Mouse (Mus musculus) bone marrow macrophage, adult 2 months (primary cell): Measurements from ENCODE around the gene Pnmal1.
A peak's percentile ranks its signal among the peaks of the same experiment; 100 is the strongest.

Experiments
- CTCF ChIP-seq: IDR thresholded peaks from 2 replicates; pipeline ENCODE4 v1.5.1; 2012; ENCODE audit warnings: low read depth, mild to moderate bottlenecking, low read length, moderate library complexity
- POLR2A ChIP-seq: IDR thresholded peaks from 2 replicates; pipeline ENCODE4 v1.6.1; 2012; ENCODE audit warnings: mild to moderate bottlenecking, low read depth, low read length, borderline replicate concordance

DNA sequence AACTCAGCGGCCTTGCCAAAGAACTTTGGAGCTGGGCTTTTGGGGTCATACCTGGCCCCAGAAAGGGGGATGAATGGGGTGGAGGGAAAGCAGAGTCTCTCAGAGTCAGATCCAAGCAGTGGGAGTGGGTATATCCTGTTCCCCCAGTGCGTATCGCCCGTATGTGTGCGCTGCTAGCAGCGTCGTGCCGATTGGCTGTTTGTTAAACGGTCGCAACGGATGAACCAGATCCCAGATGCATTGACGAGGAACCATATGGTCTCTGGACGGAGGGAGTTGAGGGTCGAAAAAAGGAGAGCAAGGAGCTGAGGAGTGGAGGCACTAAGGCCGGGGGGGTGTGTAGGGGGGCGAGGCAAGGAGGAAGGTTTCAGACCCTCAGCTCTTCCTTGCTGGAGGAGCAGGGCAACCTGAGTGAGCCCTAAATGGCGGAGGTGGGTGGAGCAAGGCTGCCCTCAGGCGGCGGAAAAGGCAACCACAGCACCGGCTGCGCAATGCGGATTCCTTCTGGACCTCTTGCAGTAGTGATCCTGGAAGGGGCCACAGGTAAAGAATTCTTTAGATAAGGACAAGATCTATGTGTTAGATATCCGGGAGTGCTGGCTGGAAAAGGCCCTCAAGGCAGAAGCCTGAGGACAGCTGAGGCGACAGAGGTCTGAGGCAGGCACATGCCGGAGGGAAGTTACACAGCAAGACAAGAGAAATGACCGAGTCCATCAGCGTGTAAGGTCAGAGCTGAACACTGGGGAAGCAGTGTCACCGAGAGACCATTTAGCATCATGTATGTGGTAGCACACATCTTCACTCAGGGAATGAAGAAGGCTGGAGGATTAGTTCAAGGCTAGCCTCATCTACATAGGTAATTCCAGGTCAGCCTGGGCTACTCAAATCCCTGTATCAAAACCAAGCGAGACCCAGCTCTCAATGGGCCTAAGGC lies 9.3 kb upstream of the Pnmal1 start:
- TF ChIP-seq POLR2A, result no peak
- peak; percentile 93 for TF ChIP-seq CTCF
